Mouse (Mus musculus) midbrain, postnatal 0 days (tissue): ENCODE measurements around the gene Pla1a. TPM values are rescaled to one million over a fixed set of nuclear protein-coding genes. Genes with fewer than 3 reads are reported as not detected.

Experiments
- ATAC-seq: fragments of 200-750 bp; cut with Nextera tagmentation; 2 replicates; pipeline ENCODE4 v1.8.0; 2017; ENCODE audit warnings: moderate number of reproducible peaks, mild to moderate bottlenecking, moderate TSS enrichment, moderate library complexity; ENCODE audit not compliant: low FRiP score
- DNase-seq: peaks from one replicate; pipeline ENCODE4 v3.0.0-alpha.2; 2015; ENCODE audit warnings: low spot score
- H3K27ac ChIP-seq: fragments of 300-500 bp; sonication (generic); 2 replicates; pipeline ENCODE4 v1.5.1; 2014; ENCODE audit warnings: low read depth, mild to moderate bottlenecking, low read length, mixed read lengths
- H3K27me3 ChIP-seq: fragments of 300-500 bp; sonication (generic); 2 replicates; pipeline ENCODE4 v1.6.1; 2014; ENCODE audit warnings: low read length, control low read depth, mixed read lengths; ENCODE audit not compliant: insufficient read depth
- H3K36me3 ChIP-seq: fragments of 300-500 bp; sonication (generic); 2 replicates; pipeline ENCODE4 v1.6.1; 2014; ENCODE audit warnings: low read length, control low read depth, mixed read lengths; ENCODE audit not compliant: insufficient read depth
- H3K4me1 ChIP-seq: fragments of 300-500 bp; sonication (generic); 2 replicates; pipeline ENCODE4 v1.6.1; 2014; ENCODE audit warnings: mild to moderate bottlenecking, control low read depth, antibody characterized with exemption, low read length, mixed read lengths; ENCODE audit not compliant: insufficient read depth
- H3K4me2 ChIP-seq: fragments of 300-500 bp; sonication (generic); 2 replicates; pipeline ENCODE4 v1.6.1; 2014; ENCODE audit warnings: low read depth, mild to moderate bottlenecking, low read length, mixed read lengths; ENCODE audit not compliant: poor library complexity, severe bottlenecking
- H3K4me3 ChIP-seq: fragments of 300-500 bp; sonication (generic); 2 replicates; pipeline ENCODE4 v1.5.1; 2014; ENCODE audit warnings: low read depth, mild to moderate bottlenecking, low read length, moderate library complexity
- H3K9ac ChIP-seq: fragments of 300-500 bp; sonication (generic); replicated peaks from 2 replicates; pipeline ENCODE4 v1.6.1; 2014; ENCODE audit warnings: mild to moderate bottlenecking, low read length, moderate library complexity, mixed read lengths; ENCODE audit not compliant: poor library complexity, severe bottlenecking
- H3K9me3 ChIP-seq: fragments of 300-500 bp; sonication (generic); 2 replicates; pipeline ENCODE4 v1.6.1; 2016; ENCODE audit warnings: low read length, control low read depth
- CTCF ChIP-seq: IDR thresholded peaks from 2 replicates; pipeline ENCODE4 v1.5.1; 2016; ENCODE audit warnings: antibody characterized with exemption, mild to moderate bottlenecking
- WGBS: fragments of 180-500 bp; shearing (Covaris S2); extraction: QIAGEN DNeasy Blood & Tissue Kit; methylation state at CpG from one replicate; pipeline ENCODE4 v1.1.7; 2014; 5-methylcytosine and 5-hydroxymethylcytosine counted together
- polyA plus RNA-seq: library from polyadenylated mRNA; unstranded; fragments of >200 nt; fragmentation: Nextera tagmentation; extraction: Ambion mirVana; gene quantifications from 2 replicates; pipeline ENCODE4 v1.2.1, GENCODE M21; 2015
- total RNA-seq: library from RNA; depleted of rRNA; stranded (reverse); fragments of >200 nt; gene quantifications from 2 replicates; pipeline ENCODE4 v1.2.3, GENCODE M21; 2014

Pla1a gene
- total and polyA plus RNA-seq, 2 experiments from 2014 or later, result 1.4 to 1.6 TPM

GRCm38 (mm10) chr16:38461749-38462148, 28.8 kb upstream of the Pla1a start:
- no peaks in the 10 kb centered on the region for H3K27me3 ChIP-seq
- 80% methylated on average over 8 of the region's 8 CpGs for WGBS

GRCm38 (mm10) chr16:38459990-38460389, 27.0 kb upstream of the Pla1a start:
- Histone ChIP-seq H3K36me3 (no peaks in the 10 kb centered on the region), H3K27me3 (no peaks in the 10 kb centered on the region), H3K9me3 (no peaks in the 10 kb centered on the region), H3K4me1 (no peaks in the 10 kb centered on the region), H3K4me3 (no peak overlapping the region), H3K27ac (no peak overlapping the region), H3K4me2 (no peak overlapping the region), H3K9ac (no peak overlapping the region)
- WGBS, result 91% methylated on average over 4 of the region's 4 CpGs
- DNase-seq (no peak), ATAC-seq (no peak)
- no peak for TF ChIP-seq CTCF

More at GRCm38 (mm10) chr16:38461749-38462148, 28.8 kb upstream of the Pla1a start:
- no peak overlapping the region for H3K4me2 ChIP-seq
- DNase-seq, result no peak
- H3K9me3 ChIP-seq, result no peaks in the 10 kb centered on the region
- no peak overlapping the region for H3K4me3 ChIP-seq
- no peaks in the 10 kb centered on the region for H3K4me1 ChIP-seq
- H3K9ac ChIP-seq, result no peak overlapping the region
- H3K27ac ChIP-seq, result no peak overlapping the region
- ATAC-seq, result no peak
- TF ChIP-seq CTCF, result no peak
- H3K36me3 ChIP-seq, result no peaks in the 10 kb centered on the region

- ATAC-seq, result no peak
- H3K4me3 ChIP-seq, result no peak overlapping the region
- no peaks in the 10 kb centered on the region for H3K27me3 ChIP-seq
- H3K4me1 ChIP-seq, result no peaks in the 10 kb centered on the region
- TF ChIP-seq CTCF, result no peak
- H3K9me3 ChIP-seq, result no peaks in the 10 kb centered on the region
- H3K4me2 ChIP-seq, result no peak overlapping the region
- no peaks in the 10 kb centered on the region for H3K36me3 ChIP-seq
- no peak overlapping the region for H3K27ac ChIP-seq
- no peak overlapping the region for H3K9ac ChIP-seq
- WGBS, result 69% methylated on average over 6 of the region's 6 CpGs
- DNase-seq, result no peak
Measured at GRCm38 (mm10) chr16:38458600-38459280, 25.8 kb upstream of the Pla1a start.

GRCm38 (mm10) chr16:38456812-38457567, 24.0 kb upstream of the Pla1a start:
- 64% methylated on average over 11 of the region's 11 CpGs for WGBS
- ATAC-seq, result no peak
- Histone ChIP-seq H3K27ac (no peak overlapping the region), H3K4me3 (no peak overlapping the region), H3K4me2 (no peak overlapping the region), H3K4me1 (no peaks in the 10 kb centered on the region), H3K9ac (no peak overlapping the region), H3K9me3 (no peaks in the 10 kb centered on the region), H3K27me3 (no peaks in the 10 kb centered on the region), H3K36me3 (no peaks in the 10 kb centered on the region)
- no peak for TF ChIP-seq CTCF
- no peak for DNase-seq

- no peaks in the 10 kb centered on the region for H3K27me3 ChIP-seq
- H3K27ac ChIP-seq, result no peak within 1 kb of the TSS
- no peaks in the 10 kb centered on the region for H3K36me3 ChIP-seq
- DNase-seq (no peak), ATAC-seq (no peak)
- H3K4me2 ChIP-seq, result no peak within 1 kb of the TSS
- H3K4me3 ChIP-seq, result no peak within 1 kb of the TSS
- H3K9me3 ChIP-seq, result no peaks in the 10 kb centered on the region
- 0 out of 2 replicates have a peak, but pooled peaks cover 2% of the 10 kb centered on the region for H3K4me1 ChIP-seq
- TF ChIP-seq CTCF, result no peak
- 76% methylated on average over 16 of the region's 17 CpGs for WGBS
- no peak within 1 kb of the TSS for H3K9ac ChIP-seq
Measured at GRCm38 (mm10) chr16:38455511-38456418, 22.8 kb upstream of the Pla1a start, which contains the start of gene Cd80. Cd80 (plus strand) TSS chr16:38455561.
